Mouse (Mus musculus) small intestine, adult 2 months (tissue): Measurements from ENCODE around the gene Gm10408. TPM values are rescaled to one million over a fixed set of nuclear protein-coding genes. Genes with fewer than 3 reads are reported as not detected.
"Not testable (repeated sequence)": the region's sequence is repeated elsewhere in the genome, so short reads cannot be mapped to it uniquely, and the experiment has no call there.

Experiments
- H3K27ac ChIP-seq: fragments of 200-500 bp; 2 replicates; pipeline ENCODE4 v1.5.1; 2012; ENCODE audit warnings: low read depth, low read length, control low read depth, inconsistent platforms; ENCODE audit not compliant: insufficient read depth
- H3K27me3 ChIP-seq: fragments of 200-500 bp; 2 replicates; pipeline ENCODE4 v1.6.1; 2012; ENCODE audit warnings: mild to moderate bottlenecking, moderate library complexity, low read length, inconsistent platforms; ENCODE audit not compliant: control insufficient read depth, insufficient read depth
- H3K36me3 ChIP-seq: fragments of 200-500 bp; 2 replicates; pipeline ENCODE4 v1.6.1; 2012; ENCODE audit warnings: mild to moderate bottlenecking, low read length, control low read depth, inconsistent platforms; ENCODE audit not compliant: control insufficient read depth, insufficient read depth
- H3K4me1 ChIP-seq: fragments of 200-500 bp; 2 replicates; pipeline ENCODE4 v1.6.1; 2012; ENCODE audit warnings: low read length, inconsistent platforms, mixed read lengths; ENCODE audit not compliant: control insufficient read depth, insufficient read depth, insufficient read length
- H3K4me3 ChIP-seq: fragments of 200-500 bp; 2 replicates; pipeline ENCODE4 v1.5.1; 2012; ENCODE audit warnings: low read depth, mild to moderate bottlenecking, control low read depth, inconsistent platforms, low read length, moderate library complexity
- WGBS: fragments of 180-500 bp; shearing (Covaris S2); methylation state at CpG from one replicate; pipeline ENCODE4 v1.1.7; 2018; 5-methylcytosine and 5-hydroxymethylcytosine counted together
- polyA plus RNA-seq: library from polyadenylated mRNA; depleted of rRNA; stranded (reverse); fragments of >200 nt; gene quantifications from 2 replicates; pipeline ENCODE4 v1.2.3, GENCODE M21; 2012; rRNA removed

The Gm10408 gene
- not detected in 2 replicates for polyA plus RNA-seq

DNA sequence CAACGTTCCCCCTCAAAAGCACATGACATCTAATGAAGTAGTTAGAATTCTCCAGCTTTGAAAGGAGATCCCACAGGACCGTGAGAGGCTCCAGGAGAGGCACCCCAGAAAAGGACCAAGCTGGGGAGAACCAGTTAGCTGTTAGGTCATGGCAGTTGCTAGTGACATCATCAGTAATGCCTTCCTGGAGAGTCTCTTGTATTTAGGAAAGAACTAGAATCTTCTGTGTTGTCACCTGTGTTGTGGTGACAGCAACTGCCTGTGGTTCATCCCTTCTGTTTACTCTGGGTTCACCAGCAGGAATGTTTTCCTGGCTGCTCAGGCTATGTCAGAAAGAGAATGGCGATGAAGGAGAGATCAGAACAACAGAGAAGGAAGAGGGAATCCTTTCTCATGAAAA, at the start of gene Gm10408:
TSS of gene Gm10408 (plus strand) at position 301 of the 400 bp plus-strand sequence.
- not testable (repeated sequence) for H3K4me3 ChIP-seq, H3K27ac ChIP-seq, H3K27me3 ChIP-seq, H3K36me3 ChIP-seq, H3K4me1 ChIP-seq
- WGBS, result no CpG with 5 or more reads among the region's 3 CpGs

GRCm38 (mm10) chr14:3412314-3412713, 36.9 kb upstream of the Gm10408 start, which contains the start of gene Gm10409:
Gm10409 (plus strand) TSS chr14:3412614.
- no CpG with 5 or more reads among the region's 32 CpGs for WGBS
- H3K27ac ChIP-seq, result not testable (repeated sequence)

DNA sequence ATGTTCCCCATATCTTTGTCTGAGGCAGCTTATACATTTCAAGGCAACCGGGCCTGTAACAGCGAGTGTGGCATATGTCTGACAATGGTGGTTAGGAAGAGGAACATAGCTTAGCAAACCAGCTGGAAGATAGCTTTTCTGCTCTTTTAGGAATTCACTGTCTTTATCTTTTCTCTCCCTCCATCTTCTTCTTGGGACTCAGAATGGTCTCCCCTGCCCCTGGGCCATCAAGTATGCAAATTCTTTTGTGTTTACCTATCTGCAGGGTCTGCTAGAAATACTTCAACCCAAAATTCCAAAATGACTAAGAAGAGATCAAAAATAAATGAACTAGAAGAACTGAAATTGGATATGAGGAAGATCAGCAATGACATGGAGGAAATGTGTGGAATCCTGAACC, 21.4 kb upstream of the Gm10408 start, which contains the start of gene Gm3005:
TSS of gene Gm3005 (plus strand) at position 301 of the 400 bp plus-strand sequence.
- not testable (repeated sequence) for H3K27me3 ChIP-seq, H3K27ac ChIP-seq, H3K4me1 ChIP-seq, H3K4me3 ChIP-seq, H3K36me3 ChIP-seq
- WGBS, result no CpG with 5 or more reads among the region's 2 CpGs

More at GRCm38 (mm10) chr14:3412314-3412713, 36.9 kb upstream of the Gm10408 start, which contains the start of gene Gm10409:
- not testable (repeated sequence) for H3K4me3 ChIP-seq, H3K27me3 ChIP-seq, H3K4me1 ChIP-seq, H3K36me3 ChIP-seq

Other genes starting within 250 kb of the Gm10408 start
- gene D830030K20Rik, start 240.9 kb upstream of the Gm10408 start, polyA plus RNA-seq, result 0.08 TPM in 1 of 2 replicates, not detected in the other
- not detected in 2 replicates for gene Gm2956, start 116.8 kb upstream of the Gm10408 start, polyA plus RNA-seq
- not detected in 2 replicates for gene Gm10413, start 54.3 kb upstream of the Gm10408 start, polyA plus RNA-seq
- gene Gm10409, start 36.8 kb upstream of the Gm10408 start, polyA plus RNA-seq, result not detected in 2 replicates
- gene Gm3005, start 21.3 kb upstream of the Gm10408 start, polyA plus RNA-seq, result not detected in 2 replicates
- gene Gm3012, start 185.1 kb downstream of the Gm10408 start, polyA plus RNA-seq, result not detected in 2 replicates
- gene Gm3020, start 202.7 kb downstream of the Gm10408 start, polyA plus RNA-seq, result not detected in 2 replicates
- gene Gm3043, start 239.4 kb downstream of the Gm10408 start, polyA plus RNA-seq, result not detected in 2 replicates